Mouse (Mus musculus) MEL (cell line): ENCODE measurements around the gene Col9a1. TPM values are rescaled to one million over a fixed set of nuclear protein-coding genes. Genes with fewer than 3 reads are reported as not detected.

ENCODE experiments used
- DNase-seq: peaks from one replicate; pipeline ENCODE4 v3.0.0; 2011; ENCODE audit warnings: low read depth, low spot score
- H3K27ac ChIP-seq: 2 replicates; pipeline ENCODE4 v1.5.1; 2012; ENCODE audit warnings: low read depth, mild to moderate bottlenecking, control low read depth, low read length, moderate library complexity; ENCODE audit not compliant: control insufficient read depth
- H3K27me3 ChIP-seq, 2 experiments: fragments of 150-350 bp in 1 of 2; sonication (generic) in 1 of 2; 2 replicates each; pipeline ENCODE4 v1.6.1; 2012; ENCODE audit warnings: low read length in 2 of 2, mild to moderate bottlenecking in 2 of 2, improper control_type of control experiment in 1 of 2, moderate library complexity in 1 of 2; ENCODE audit not compliant: insufficient read depth in 2 of 2, control insufficient read depth in 1 of 2
- H3K36me3 ChIP-seq, 2 experiments: 2 replicates each; pipeline ENCODE4 v1.6.1; 2012 to 2014; ENCODE audit warnings: low read length in 2 of 2, improper control_type of control experiment in 1 of 2, inconsistent platforms in 1 of 2, mild to moderate bottlenecking in 1 of 2; ENCODE audit not compliant: insufficient read depth in 2 of 2, control insufficient read depth in 1 of 2
- H3K4me1 ChIP-seq, 2 experiments: fragments of 150-350 bp in 1 of 2; sonication (generic) in 1 of 2; 2 replicates each; pipeline ENCODE4 v1.6.1; 2012; ENCODE audit warnings: low read length in 2 of 2, improper control_type of control experiment in 1 of 2, mild to moderate bottlenecking in 1 of 2; ENCODE audit not compliant: insufficient read depth in 2 of 2, control insufficient read depth in 1 of 2
- H3K4me3 ChIP-seq, 2 experiments: fragments of 150-350 bp in 1 of 2; sonication (generic) in 1 of 2; 2 replicates each; pipeline ENCODE4 v1.5.1; 2012; ENCODE audit warnings: low read depth in 2 of 2, low read length in 2 of 2, mild to moderate bottlenecking in 2 of 2, moderate library complexity in 2 of 2, control low read depth in 1 of 2, improper control_type of control experiment in 1 of 2; ENCODE audit not compliant: control insufficient read depth in 1 of 2, insufficient read depth in 1 of 2
- H3K79me2 ChIP-seq: 2 replicates; pipeline ENCODE4 v1.6.1; 2012; ENCODE audit warnings: mild to moderate bottlenecking, low read length, moderate library complexity; ENCODE audit not compliant: control insufficient read depth, poor library complexity, insufficient read depth
- H3K9ac ChIP-seq: 2 replicates; pipeline ENCODE4 v1.6.1; 2012; ENCODE audit warnings: low read depth, mild to moderate bottlenecking, control low read depth, low read length, moderate library complexity; ENCODE audit not compliant: control insufficient read depth, poor library complexity, severe bottlenecking
- H3K9me3 ChIP-seq: fragments of 150-350 bp; sonication (generic); replicated peaks from 2 replicates; pipeline ENCODE4 v1.6.1; 2012; ENCODE audit warnings: mild to moderate bottlenecking, low read length, improper control_type of control experiment, moderate library complexity; ENCODE audit not compliant: insufficient read depth
- BHLHE40 ChIP-seq: IDR thresholded peaks from 2 replicates; pipeline ENCODE4 v1.6.1; 2012; ENCODE audit warnings: low read depth, mild to moderate bottlenecking, inconsistent platforms, low read length, improper control_type of control experiment, borderline replicate concordance
- CTCF ChIP-seq, 3 experiments: IDR thresholded peaks in 2 of 3; conservative IDR thresholded peaks in 1 of 3; 2 replicates each; pipeline ENCODE4 v1.5.1; 2011 to 2012; ENCODE audit warnings: low read length in 3 of 3, low read depth in 2 of 3, mild to moderate bottlenecking in 2 of 3, improper control_type of control experiment in 1 of 3, inconsistent platforms in 1 of 3, mixed read lengths in 1 of 3, moderate library complexity in 1 of 3; ENCODE audit not compliant: control insufficient read depth in 1 of 3, insufficient read depth in 1 of 3, poor library complexity in 1 of 3, severe bottlenecking in 1 of 3
- EP300 ChIP-seq, 2 experiments: IDR thresholded peaks; 2 replicates each; pipeline ENCODE4 v1.6.1; 2011; ENCODE audit warnings: improper control_type of control experiment in 2 of 2, low read length in 2 of 2, low read depth in 1 of 2, mild to moderate bottlenecking in 1 of 2
- JUND ChIP-seq: IDR thresholded peaks from 2 replicates; pipeline ENCODE4 v1.6.1; 2011; ENCODE audit warnings: low read depth, mild to moderate bottlenecking, improper control_type of control experiment, low read length
- KAT2A ChIP-seq: conservative IDR thresholded peaks from 2 replicates; pipeline ENCODE4 v1.6.1; 2012; ENCODE audit warnings: low read depth, low read length, improper control_type of control experiment, inconsistent platforms
- MAX ChIP-seq: IDR thresholded peaks from 2 replicates; pipeline ENCODE4 v1.6.1; 2011; ENCODE audit warnings: low read length, improper control_type of control experiment
- MEF2A ChIP-seq: IDR thresholded peaks from 2 replicates; pipeline ENCODE4 v1.6.1; 2014; ENCODE audit warnings: low read depth, mild to moderate bottlenecking, inconsistent platforms, low read length, improper control_type of control experiment; ENCODE audit not compliant: poor library complexity, insufficient replicate concordance, severe bottlenecking; ENCODE audit errors: extremely low read depth
- MYB ChIP-seq: IDR thresholded peaks from 2 replicates; pipeline ENCODE4 v1.6.1; 2011; ENCODE audit warnings: mild to moderate bottlenecking, low read depth, low read length, improper control_type of control experiment
- MYC ChIP-seq: IDR thresholded peaks from 2 replicates; pipeline ENCODE4 v1.6.1; 2011; ENCODE audit warnings: low read depth, mild to moderate bottlenecking, low read length, improper control_type of control experiment, moderate library complexity
- POLR2AphosphoS5 ChIP-seq: IDR thresholded peaks from 2 replicates; pipeline ENCODE4 v1.6.1; 2012; ENCODE audit warnings: low read depth, borderline replicate concordance, mild to moderate bottlenecking, inconsistent platforms, low read length, moderate library complexity, mixed read lengths
- SMC3 ChIP-seq: IDR thresholded peaks from 2 replicates; pipeline ENCODE4 v1.6.1; 2011; ENCODE audit warnings: low read depth, low read length, improper control_type of control experiment
- TAL1 ChIP-seq: IDR thresholded peaks from 2 replicates; pipeline ENCODE4 v1.6.1; 2012; ENCODE audit warnings: mild to moderate bottlenecking, inconsistent platforms, low read length, moderate library complexity, mixed read lengths
- TBP ChIP-seq: IDR thresholded peaks from 2 replicates; pipeline ENCODE4 v1.8.0; 2011; ENCODE audit warnings: low read depth, low read length, improper control_type of control experiment
- UBTF ChIP-seq: IDR thresholded peaks from 2 replicates; pipeline ENCODE4 v1.6.1; 2012; ENCODE audit warnings: low read depth, mild to moderate bottlenecking, inconsistent platforms, low read length, improper control_type of control experiment, moderate library complexity, borderline replicate concordance; ENCODE audit not compliant: insufficient read depth
- ZKSCAN1 ChIP-seq: IDR thresholded peaks from 2 replicates; pipeline ENCODE4 v1.6.1; 2012; ENCODE audit warnings: low read depth, mild to moderate bottlenecking, inconsistent platforms, low read length, improper control_type of control experiment, moderate library complexity
- ZMIZ1 ChIP-seq: IDR thresholded peaks from 2 replicates; pipeline ENCODE4 v1.6.1; 2012; ENCODE audit warnings: low read depth, mild to moderate bottlenecking, inconsistent platforms, low read length, improper control_type of control experiment, moderate library complexity
- polyA plus RNA-seq, 2 experiments: library from polyadenylated mRNA; stranded (reverse) in 1 of 2; unstranded in 1 of 2; fragments of >175 nt in 1 of 2; fragments of >200 nt in 1 of 2; gene quantifications; 2 replicates each; pipeline versions ENCODE4 v1.2.1 to v1.2.4; 2012; ENCODE audit warnings: low replicate concordance in 2 of 2, low read depth in 1 of 2; ENCODE audit not compliant: insufficient read length in 2 of 2, insufficient read depth in 1 of 2, missing spikeins in 1 of 2
- total RNA-seq: library from RNA; depleted of rRNA; stranded (reverse); fragments of 300-350 nt; gene quantifications from 2 replicates; pipeline ENCODE4 v1.2.3, GENCODE M21; 2012

Gene Col9a1
- total and polyA plus RNA-seq, 3 experiments: not detected

GRCm38 (mm10) chr1:24222231-24222630 is 44.8 kb downstream of the Col9a1 start:
- Histone ChIP-seq H3K27me3 (no peaks in the 10 kb centered on the region), H3K9me3 (no peaks in the 10 kb centered on the region), H3K36me3 (no peaks in the 10 kb centered on the region), H3K27ac (no peak overlapping the region), H3K4me1 (no peaks in the 10 kb centered on the region), H3K79me2 (no peaks in the 10 kb centered on the region), H3K9ac (no peak overlapping the region), H3K4me3 (no peak overlapping the region)
- DNase-seq: no peak
- no peak for TF ChIP-seq MYC
- TF ChIP-seq BHLHE40: no peak
- TF ChIP-seq ZKSCAN1: no peak
- TF ChIP-seq KAT2A: no peak
- TF ChIP-seq CTCF (IDR thresholded peaks at IDR 0.05 in 2 of 3, conservative IDR thresholded peaks at IDR 0.05 in 1 of 3; ENCODE audit: control insufficient read depth in 1 of 3, insufficient read depth in 1 of 3, low read depth in 2 of 3, low read length in 3 of 3, poor library complexity in 1 of 3, severe bottlenecking in 1 of 3): no peak

DNA sequence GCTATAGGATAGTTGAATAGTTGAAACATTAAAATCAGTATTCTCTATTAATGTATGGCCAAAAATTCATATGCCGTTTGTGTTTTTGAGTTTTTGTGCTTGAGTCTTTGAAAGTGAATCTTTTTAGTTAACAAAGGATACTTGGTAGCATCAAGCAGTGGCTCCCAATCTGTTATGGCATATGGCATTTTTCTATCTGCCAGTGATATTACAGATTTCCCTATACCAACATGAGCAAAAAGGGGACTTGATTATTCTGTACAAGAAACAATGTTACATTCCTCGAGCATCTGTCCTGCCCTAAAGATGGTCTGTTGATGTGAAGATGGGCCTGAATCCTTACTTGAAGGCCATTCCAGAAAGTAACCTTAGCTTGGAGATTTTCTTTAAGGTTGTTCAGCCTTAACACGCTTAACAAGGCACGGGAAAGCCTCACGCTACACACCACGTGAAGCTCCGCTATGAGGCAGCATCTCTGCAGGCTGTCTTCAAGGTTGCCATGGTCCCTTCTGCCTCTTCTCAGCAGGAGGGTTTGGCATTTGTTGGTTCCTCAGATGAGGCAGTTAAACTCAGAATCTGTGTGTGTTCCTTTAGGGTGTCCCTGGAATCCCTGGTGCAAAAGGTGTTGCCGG is 45.7 kb downstream of the Col9a1 start:
- Histone ChIP-seq H3K79me2 (no peaks in the 10 kb centered on the region), H3K9me3 (no peaks in the 10 kb centered on the region), H3K27ac (no peak overlapping the region), H3K4me3 (no peak overlapping the region), H3K4me1 (no peaks in the 10 kb centered on the region), H3K27me3 (no peaks in the 10 kb centered on the region), H3K9ac (no peak overlapping the region), H3K36me3 (no peaks in the 10 kb centered on the region)
- DNase-seq: no peak
- TF ChIP-seq TBP (no peak), SMC3 (no peak), POLR2AphosphoS5 (no peak), EP300 (IDR thresholded peaks at IDR 0.05; ENCODE audit: low read depth in 1 of 2, low read length in 2 of 2) (no peak), MYB (no peak)

DNA sequence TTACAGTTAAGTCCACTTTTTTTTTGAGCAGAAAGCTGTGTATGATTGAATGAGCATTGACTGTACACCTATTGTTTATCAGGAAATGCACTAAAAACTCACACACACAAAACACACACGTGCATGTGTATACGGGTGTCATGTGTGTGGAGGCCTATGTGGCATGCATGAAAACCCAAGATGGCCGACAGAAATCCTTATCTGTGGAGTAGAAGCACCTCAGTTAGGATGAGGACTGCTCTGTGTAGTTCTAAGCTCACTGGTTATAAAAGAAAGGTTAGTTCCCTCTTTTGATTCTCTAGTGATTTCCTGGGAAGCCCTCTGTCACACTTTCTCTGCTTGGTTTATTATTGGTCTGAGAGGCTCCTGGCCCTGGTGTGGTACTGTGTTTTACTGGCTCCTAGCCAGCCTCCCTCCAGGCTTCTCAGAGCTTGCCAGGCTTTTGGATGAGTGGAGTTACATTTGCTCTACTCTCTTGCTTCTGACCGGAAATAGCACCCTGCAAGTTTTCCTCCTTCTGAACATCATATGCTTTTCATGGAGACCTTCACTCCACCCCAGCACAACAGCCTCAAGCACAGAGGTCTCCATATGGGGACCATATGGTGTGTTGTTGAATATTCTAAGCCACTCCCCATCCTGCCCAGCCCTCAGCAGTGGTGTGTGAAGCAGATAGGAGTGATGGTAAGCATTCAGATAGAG is 48.6 kb downstream of the Col9a1 start:
- H3K27ac ChIP-seq: no peak overlapping the region
- H3K79me2 ChIP-seq: no peaks in the 10 kb centered on the region
- H3K9me3 ChIP-seq: no peaks in the 10 kb centered on the region
- no peak overlapping the region for H3K9ac ChIP-seq
- H3K4me1 ChIP-seq: no peaks in the 10 kb centered on the region
- DNase-seq: no peak
- H3K27me3 ChIP-seq: no peaks in the 10 kb centered on the region
- no peaks in the 10 kb centered on the region for H3K36me3 ChIP-seq
- no peak overlapping the region for H3K4me3 ChIP-seq
- TF ChIP-seq MAX (no peak), POLR2AphosphoS5 (no peak), JUND (no peak), TAL1 (no peak), MEF2A (no peak), UBTF (no peak), ZMIZ1 (no peak)
